Mouse (Mus musculus): ENCODE measurements around the gene Gm11595. TPM values are rescaled to one million over a fixed set of nuclear protein-coding genes. Genes with fewer than 3 reads are reported as not detected.
"Not testable (repeated sequence)": the region's sequence is repeated elsewhere in the genome, so short reads cannot be mapped to it uniquely, and the experiment has no call there.

The Gm11595 gene
- not detected in 2 replicates for polyA plus RNA-seq (2014; fragmentation: Nextera tagmentation; extraction: Ambion mirVana)

DNA sequence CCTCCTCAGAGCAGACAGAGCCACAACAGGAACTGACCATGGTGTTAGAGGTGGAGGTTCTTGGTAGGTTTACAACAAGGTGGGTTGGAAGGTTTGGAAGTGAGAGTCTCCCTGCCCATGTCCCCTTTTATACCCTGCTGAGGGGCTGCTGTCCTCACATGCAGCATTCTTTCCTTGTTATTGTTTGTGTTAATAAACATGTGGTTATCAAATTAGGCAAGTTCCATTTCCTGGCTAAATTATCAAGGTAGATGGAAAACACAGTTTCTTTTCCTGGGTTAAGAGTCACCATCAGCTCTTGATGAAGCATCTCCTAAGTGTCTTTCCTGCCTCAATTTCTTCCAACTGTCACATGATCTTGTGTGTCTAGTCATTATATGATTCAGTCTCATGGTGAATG is at the start of gene Gm11595:
Gene Gm11595, minus strand, starts transcription at position 101 of the 400 bp plus-strand sequence.
- not testable (repeated sequence) for H3K27ac ChIP-seq; H3K4me2 ChIP-seq (replicated peaks); H3K36me3 ChIP-seq (replicated peaks; ENCODE audit: control insufficient read depth, insufficient read depth); H3K4me1 ChIP-seq (replicated peaks; ENCODE audit: control insufficient read depth, insufficient read depth, low read length); H3K27me3 ChIP-seq (ENCODE audit: control insufficient read depth, insufficient read depth, low read length); H3K9me3 ChIP-seq (ENCODE audit: control insufficient read depth, low read length); ATAC-seq (ENCODE audit: low FRiP score); H3K4me3 ChIP-seq (replicated peaks; ENCODE audit: low read length); DNase-seq (ENCODE audit: low spot score); H3K9ac ChIP-seq

DNA sequence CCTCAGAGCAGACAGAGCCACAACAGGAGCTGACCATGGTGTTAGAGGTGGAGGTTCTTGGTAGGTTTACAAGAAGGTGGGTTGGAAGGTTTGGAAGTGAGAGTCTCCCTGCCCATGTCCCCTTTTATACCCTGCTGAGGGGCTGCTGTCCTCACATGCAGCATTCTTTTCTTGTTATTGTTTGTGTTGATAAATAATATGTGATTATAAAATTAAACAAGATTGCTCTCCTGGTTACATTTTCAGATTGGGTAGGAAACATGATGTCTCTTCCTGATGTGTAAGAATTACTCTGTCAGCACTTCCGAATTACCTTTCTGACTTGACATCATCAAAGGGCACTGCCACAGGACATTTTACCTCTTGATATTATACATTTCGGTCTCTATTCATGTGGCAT is 42.9 kb upstream of the Gm11595 start, which contains the start of gene Gm11564:
Gene Gm11564, minus strand, starts transcription at position 101 of the 400 bp plus-strand sequence.
- 88% methylated on average over 2 of the region's 2 CpGs for WGBS
- H3K4me2 ChIP-seq (replicated peaks); H3K4me3 ChIP-seq (replicated peaks; ENCODE audit: low read length); DNase-seq (ENCODE audit: low spot score); H3K9me3 ChIP-seq (ENCODE audit: control insufficient read depth, low read length); H3K36me3 ChIP-seq (replicated peaks; ENCODE audit: control insufficient read depth, insufficient read depth); H3K27me3 ChIP-seq (ENCODE audit: control insufficient read depth, insufficient read depth, low read length); ATAC-seq (ENCODE audit: low FRiP score); H3K9ac ChIP-seq; H3K4me1 ChIP-seq (replicated peaks; ENCODE audit: control insufficient read depth, insufficient read depth, low read length); H3K27ac ChIP-seq: not testable (repeated sequence)

DNA sequence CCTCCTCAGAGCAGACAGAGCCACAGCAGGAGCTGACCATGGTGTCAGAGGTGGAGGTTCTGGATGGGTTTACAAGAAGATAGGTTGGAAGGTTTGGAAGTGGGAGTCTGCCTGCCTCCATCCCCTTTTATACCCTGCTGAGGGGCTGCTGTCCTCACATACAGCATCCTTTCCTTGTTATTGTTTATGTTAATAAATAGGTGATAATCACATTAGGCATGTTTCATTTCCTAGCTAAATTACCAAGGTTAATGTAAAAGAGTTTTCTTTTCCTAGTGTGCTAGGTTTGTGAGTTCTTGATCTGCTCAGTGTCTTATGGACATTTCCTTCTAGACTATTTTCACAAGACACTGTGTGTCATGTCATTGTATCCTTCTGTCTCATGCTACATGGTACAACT is 37.1 kb upstream of the Gm11595 start, which contains the start of gene Krtap4-13:
Gene Krtap4-13, minus strand, starts transcription at position 101 of the 400 bp plus-strand sequence.
- not testable (repeated sequence) for H3K27ac ChIP-seq; H3K4me2 ChIP-seq (replicated peaks); H3K36me3 ChIP-seq (replicated peaks; ENCODE audit: control insufficient read depth, insufficient read depth); ATAC-seq (ENCODE audit: low FRiP score); H3K4me1 ChIP-seq (replicated peaks; ENCODE audit: control insufficient read depth, insufficient read depth, low read length); H3K27me3 ChIP-seq (ENCODE audit: control insufficient read depth, insufficient read depth, low read length); DNase-seq (ENCODE audit: low spot score); H3K9ac ChIP-seq; H3K4me3 ChIP-seq (replicated peaks; ENCODE audit: low read length); H3K9me3 ChIP-seq (ENCODE audit: control insufficient read depth, low read length)

DNA sequence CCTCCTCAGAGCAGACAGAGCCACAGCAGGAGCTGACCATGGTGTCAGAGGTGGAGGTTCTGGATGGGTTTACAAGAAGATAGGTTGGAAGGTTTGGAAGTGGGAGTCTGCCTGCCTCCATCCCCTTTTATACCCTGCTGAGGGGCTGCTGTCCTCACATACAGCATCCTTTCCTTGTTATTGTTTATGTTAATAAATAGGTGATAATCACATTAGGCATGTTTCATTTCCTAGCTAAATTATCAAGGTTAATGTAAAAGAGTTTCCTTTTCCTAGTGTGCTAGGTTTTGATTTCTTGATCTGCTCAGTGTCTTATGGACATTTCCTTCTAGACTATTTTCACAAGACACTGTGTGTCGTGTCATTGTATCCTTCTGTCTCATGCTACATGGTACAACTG is 31.6 kb upstream of the Gm11595 start, which contains the start of gene Gm11554:
Gene Gm11554, minus strand, starts transcription at position 101 of the 400 bp plus-strand sequence.
- not testable (repeated sequence) for H3K27me3 ChIP-seq (ENCODE audit: control insufficient read depth, insufficient read depth, low read length); H3K4me3 ChIP-seq (replicated peaks; ENCODE audit: low read length); H3K4me1 ChIP-seq (replicated peaks; ENCODE audit: control insufficient read depth, insufficient read depth, low read length); H3K9me3 ChIP-seq (ENCODE audit: control insufficient read depth, low read length); H3K27ac ChIP-seq; ATAC-seq (ENCODE audit: low FRiP score); H3K4me2 ChIP-seq (replicated peaks); H3K9ac ChIP-seq; H3K36me3 ChIP-seq (replicated peaks; ENCODE audit: control insufficient read depth, insufficient read depth); DNase-seq (ENCODE audit: low spot score)
- no CpG with 5 or more reads among the region's 1 CpGs for WGBS

DNA sequence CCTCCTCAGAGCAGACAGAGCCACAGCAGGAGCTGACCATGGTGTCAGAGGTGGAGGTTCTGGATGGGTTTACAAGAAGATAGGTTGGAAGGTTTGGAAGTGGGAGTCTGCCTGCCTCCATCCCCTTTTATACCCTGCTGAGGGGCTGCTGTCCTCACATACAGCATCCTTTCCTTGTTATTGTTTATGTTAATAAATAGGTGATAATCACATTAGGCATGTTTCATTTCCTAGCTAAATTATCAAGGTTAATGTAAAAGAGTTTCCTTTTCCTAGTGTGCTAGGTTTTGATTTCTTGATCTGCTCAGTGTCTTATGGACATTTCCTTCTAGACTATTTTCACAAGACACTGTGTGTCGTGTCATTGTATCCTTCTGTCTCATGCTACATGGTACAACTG is 26.1 kb upstream of the Gm11595 start, which contains the start of gene Gm11569:
Gene Gm11569, minus strand, starts transcription at position 101 of the 400 bp plus-strand sequence.
- not testable (repeated sequence) for H3K27me3 ChIP-seq (ENCODE audit: control insufficient read depth, insufficient read depth, low read length); H3K4me3 ChIP-seq (replicated peaks; ENCODE audit: low read length); H3K9me3 ChIP-seq (ENCODE audit: control insufficient read depth, low read length); H3K27ac ChIP-seq; H3K4me1 ChIP-seq (replicated peaks; ENCODE audit: control insufficient read depth, insufficient read depth, low read length); ATAC-seq (ENCODE audit: low FRiP score); H3K36me3 ChIP-seq (replicated peaks; ENCODE audit: control insufficient read depth, insufficient read depth); H3K9ac ChIP-seq; H3K4me2 ChIP-seq (replicated peaks); DNase-seq (ENCODE audit: low spot score)
- WGBS: no CpG with 5 or more reads among the region's 1 CpGs

DNA sequence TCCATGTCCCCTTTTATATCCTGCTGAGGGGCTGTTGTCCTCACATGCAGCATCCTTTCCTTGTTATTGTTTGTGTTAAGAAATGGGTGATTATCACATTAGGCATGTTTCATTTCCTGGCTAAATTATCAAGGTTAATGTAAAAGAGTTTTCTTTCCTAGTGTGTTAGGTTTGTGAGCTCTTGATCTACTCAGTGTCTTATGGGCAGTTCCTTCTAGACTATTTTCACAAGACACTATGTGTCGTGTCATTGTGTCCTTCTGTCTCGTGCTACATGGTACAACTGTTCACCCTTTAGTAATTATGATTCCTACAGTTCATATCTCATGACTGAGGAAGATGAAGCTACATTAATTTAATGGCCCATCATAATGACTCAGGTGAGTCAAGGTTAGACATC is 20.7 kb upstream of the Gm11595 start, which contains the start of gene Gm11596:
Gene Gm11596, minus strand, starts transcription at position 101 of the 400 bp plus-strand sequence.
- ATAC-seq (ENCODE audit: low FRiP score): no peak

DNA sequence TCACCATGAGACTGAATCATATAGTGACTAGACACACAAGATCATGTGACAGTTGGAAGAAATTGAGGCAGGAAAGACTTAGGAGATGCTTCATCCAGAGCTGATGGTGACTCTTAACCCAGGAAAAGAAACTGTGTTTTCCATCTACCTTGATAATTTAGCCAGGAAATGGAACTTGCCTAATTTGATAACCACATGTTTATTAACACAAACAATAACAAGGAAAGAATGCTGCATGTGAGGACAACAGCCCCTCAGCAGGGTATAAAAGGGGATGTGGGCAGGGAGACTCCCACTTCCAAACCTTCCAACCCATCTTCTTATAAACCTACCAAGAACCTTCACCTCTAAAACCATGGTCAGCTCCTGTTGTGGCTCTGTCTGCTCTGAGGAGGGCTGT is 12.2 kb upstream of the Gm11595 start, which contains the start of gene Krtap4-9:
Gene Krtap4-9, plus strand, starts transcription at position 301 of the 400 bp plus-strand sequence.
- not testable (repeated sequence) for ATAC-seq (ENCODE audit: low FRiP score)

More for the DNA sequence above, 20.7 kb upstream of the Gm11595 start, which contains the start of gene Gm11596:
- Histone ChIP-seq H3K4me1 (replicated peaks; ENCODE audit: control insufficient read depth, insufficient read depth, low read length) (no peaks in the 10 kb centered on the region), H3K4me3 (replicated peaks; ENCODE audit: low read length) (no peak within 1 kb of the TSS), H3K27me3 (ENCODE audit: control insufficient read depth, insufficient read depth, low read length) (no peaks in the 10 kb centered on the region), H3K9me3 (ENCODE audit: control insufficient read depth, low read length) (no peaks in the 10 kb centered on the region), H3K4me2 (replicated peaks) (no peak within 1 kb of the TSS), H3K27ac (no peak within 1 kb of the TSS), H3K36me3 (replicated peaks; ENCODE audit: control insufficient read depth, insufficient read depth) (no peaks in the 10 kb centered on the region), H3K9ac (no peak within 1 kb of the TSS)
- no peak for DNase-seq (ENCODE audit: low spot score)
- WGBS: 94% methylated on average over 2 of the region's 2 CpGs

DNA sequence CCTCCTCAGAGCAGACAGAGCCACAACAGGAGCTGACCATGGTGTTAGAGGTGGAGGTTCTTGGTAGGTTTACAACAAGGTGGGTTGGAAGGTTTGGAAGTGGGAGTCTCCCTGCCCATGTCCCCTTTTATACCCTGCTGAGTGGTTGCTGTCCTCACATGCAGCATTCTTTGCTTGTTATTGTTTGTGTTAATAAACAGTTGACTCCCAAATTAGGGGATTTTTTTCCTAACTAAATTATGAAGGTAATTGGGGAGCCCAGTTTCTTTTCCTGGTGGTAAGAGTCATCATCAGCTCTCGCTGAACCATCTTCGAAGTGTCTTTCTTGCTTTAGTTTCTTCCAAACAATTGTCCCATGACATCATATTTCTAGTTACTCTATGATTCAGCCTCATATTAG is 7.9 kb upstream of the Gm11595 start, which contains the start of gene Krtap4-8:
Gene Krtap4-8, minus strand, starts transcription at position 101 of the 400 bp plus-strand sequence.
- WGBS: 91% methylated on average over 2 of the region's 2 CpGs
- Histone ChIP-seq H3K4me2 (replicated peaks) (no peak within 1 kb of the TSS), H3K27me3 (ENCODE audit: control insufficient read depth, insufficient read depth, low read length) (no peaks in the 10 kb centered on the region), H3K27ac (no peak within 1 kb of the TSS), H3K4me3 (replicated peaks; ENCODE audit: low read length) (no peak within 1 kb of the TSS), H3K9me3 (ENCODE audit: control insufficient read depth, low read length) (no peaks in the 10 kb centered on the region), H3K9ac (no peak within 1 kb of the TSS), H3K4me1 (replicated peaks; ENCODE audit: control insufficient read depth, insufficient read depth, low read length) (no peaks in the 10 kb centered on the region), H3K36me3 (replicated peaks; ENCODE audit: control insufficient read depth, insufficient read depth) (no peaks in the 10 kb centered on the region)
- no peak for DNase-seq (ENCODE audit: low spot score)
- no peak for ATAC-seq (ENCODE audit: low FRiP score)

More for the DNA sequence above, 12.2 kb upstream of the Gm11595 start, which contains the start of gene Krtap4-9:
- H3K36me3 ChIP-seq (replicated peaks; ENCODE audit: control insufficient read depth, insufficient read depth); H3K9me3 ChIP-seq (ENCODE audit: control insufficient read depth, low read length); H3K27ac ChIP-seq; H3K9ac ChIP-seq; H3K27me3 ChIP-seq (ENCODE audit: control insufficient read depth, insufficient read depth, low read length); H3K4me3 ChIP-seq (replicated peaks; ENCODE audit: low read length); H3K4me2 ChIP-seq (replicated peaks); H3K4me1 ChIP-seq (replicated peaks; ENCODE audit: control insufficient read depth, insufficient read depth, low read length); DNase-seq (ENCODE audit: low spot score): not testable (repeated sequence)

- no peak overlapping the region for H3K9ac ChIP-seq
- ATAC-seq (ENCODE audit: low FRiP score): no peak
These were observed 5.7 kb upstream of the Gm11595 start for GRCm38 (mm10) chr11:99778401-99778800.

More at GRCm38 (mm10) chr11:99778401-99778800, 5.7 kb upstream of the Gm11595 start:
- Histone ChIP-seq H3K9me3 (ENCODE audit: control insufficient read depth, low read length) (no peaks in the 10 kb centered on the region), H3K4me3 (replicated peaks; ENCODE audit: low read length) (no peak overlapping the region), H3K36me3 (replicated peaks; ENCODE audit: control insufficient read depth, insufficient read depth) (no peaks in the 10 kb centered on the region), H3K4me1 (replicated peaks; ENCODE audit: control insufficient read depth, insufficient read depth, low read length) (no peaks in the 10 kb centered on the region), H3K27me3 (ENCODE audit: control insufficient read depth, insufficient read depth, low read length) (no peaks in the 10 kb centered on the region), H3K27ac (no peak overlapping the region), H3K4me2 (replicated peaks) (no peak overlapping the region)
- WGBS: 55% methylated on average over 7 of the region's 7 CpGs
- DNase-seq (ENCODE audit: low spot score): no peak

All from hindbrain, embryonic 14.5 days (tissue).